Mouse (Mus musculus): ENCODE data around the gene Grem1.

DNA sequence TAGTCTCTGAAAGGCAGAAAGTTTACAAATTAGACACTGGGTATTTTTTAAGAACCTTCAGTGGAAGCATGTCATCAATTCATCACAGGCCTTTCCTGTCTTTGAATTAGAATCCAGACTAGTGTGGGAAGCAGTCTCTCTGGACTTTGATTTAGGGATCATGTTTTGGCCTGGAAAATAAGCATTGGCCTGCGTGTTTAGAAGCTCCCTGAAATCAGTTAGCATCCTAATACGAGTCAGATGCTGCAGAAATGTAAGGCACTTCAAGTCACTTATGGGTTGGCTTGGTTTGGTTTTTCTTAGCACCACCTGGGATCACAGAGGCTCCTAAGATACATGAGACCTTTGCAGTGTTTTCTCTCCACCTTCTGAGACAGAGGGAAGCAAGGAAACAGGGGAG lies 43.6 kb downstream of the Grem1 start:
- TF ChIP-seq CTCF (IDR thresholded peaks at IDR 0.05; ENCODE audit: borderline replicate concordance, insufficient read depth, low read length) (no peak), POLR2A (IDR thresholded peaks at IDR 0.05; ENCODE audit: low read depth, low read length) (no peak; the same call in 1 of the 2 replicates)

All from embryonic fibroblast, embryonic 13.5 days (primary cell).